Mouse (Mus musculus): ENCODE measurements around the gene Mllt10.

Gene Mllt10

GRCm38 (mm10) chr2:18051831-18052170 is 3.2 kb upstream of the Mllt10 start:
- DNase-seq (ENCODE audit: low spot score), result no peak

- DNase-seq (ENCODE audit: low spot score), result no peak
Measured at GRCm38 (mm10) chr2:18052581-18052980, 2.5 kb upstream of the Mllt10 start.

GRCm38 (mm10) chr2:18053243-18053950 is 1.6 kb upstream of the Mllt10 start:
- no peak for DNase-seq (ENCODE audit: low spot score)

- DNase-seq (ENCODE audit: low spot score), result no peak
Measured at GRCm38 (mm10) chr2:18053951-18054530, 996 bp upstream of the Mllt10 start.

GRCm38 (mm10) chr2:18055929-18056785 is 1.1 kb downstream of the Mllt10 start:
- DNase-seq (ENCODE audit: low spot score), result peak; percentile 87

GRCm38 (mm10) chr2:18056786-18057255 is 1.8 kb downstream of the Mllt10 start:
- DNase-seq (ENCODE audit: low spot score), result peak; percentile 91

- DNase-seq (ENCODE audit: low spot score), result peak; percentile 67
Measured at GRCm38 (mm10) chr2:18057336-18058145, 2.5 kb downstream of the Mllt10 start.

- DNase-seq (ENCODE audit: low spot score), result no peak
Measured at GRCm38 (mm10) chr2:18058146-18058708, 3.2 kb downstream of the Mllt10 start.

- no peak for DNase-seq (ENCODE audit: low spot score)
Measured at GRCm38 (mm10) chr2:18059063-18059462, 4.0 kb downstream of the Mllt10 start.

- DNase-seq (ENCODE audit: low spot score), result no peak
Measured at GRCm38 (mm10) chr2:18059891-18060290, 4.9 kb downstream of the Mllt10 start.

GRCm38 (mm10) chr2:18060396-18060795 is 5.4 kb downstream of the Mllt10 start:
- no peak for DNase-seq (ENCODE audit: low spot score)

GRCm38 (mm10) chr2:18063763-18064251 is 8.8 kb downstream of the Mllt10 start:
- DNase-seq (ENCODE audit: low spot score), result peak; percentile 68

GRCm38 (mm10) chr2:18064356-18064858 is 9.4 kb downstream of the Mllt10 start:
- DNase-seq (ENCODE audit: low spot score), result peak; percentile 94

GRCm38 (mm10) chr2:18064941-18065707 is 10.1 kb downstream of the Mllt10 start:
- peak; percentile 56 for DNase-seq (ENCODE audit: low spot score)

- no peak for DNase-seq (ENCODE audit: low spot score)
Measured at GRCm38 (mm10) chr2:18065708-18066030, 10.6 kb downstream of the Mllt10 start.

- no peak for DNase-seq (ENCODE audit: low spot score)
Measured at GRCm38 (mm10) chr2:18066436-18066835, 11.4 kb downstream of the Mllt10 start.

- no peak for DNase-seq (ENCODE audit: low spot score)
Measured at GRCm38 (mm10) chr2:18068071-18068796, 13.2 kb downstream of the Mllt10 start.

- no peak for DNase-seq (ENCODE audit: low spot score)
Measured at GRCm38 (mm10) chr2:18071947-18072346, 16.9 kb downstream of the Mllt10 start.

- DNase-seq (ENCODE audit: low spot score), result no peak
Measured at GRCm38 (mm10) chr2:18080182-18080860, 25.3 kb downstream of the Mllt10 start.

Data from T-cell, adult 2 months (primary cell).